Mouse (Mus musculus) right cerebral cortex, adult 18-20 months (tissue): ENCODE data around the gene Crot.
"Not testable (repeated sequence)": the region's sequence is repeated elsewhere in the genome, so short reads cannot be mapped to it uniquely, and the experiment has no call there.

Experiments
- DNase-seq: peaks from one replicate; pipeline ENCODE4 v3.0.0; 2022; ENCODE audit warnings: mixed read lengths

The Crot gene

DNA sequence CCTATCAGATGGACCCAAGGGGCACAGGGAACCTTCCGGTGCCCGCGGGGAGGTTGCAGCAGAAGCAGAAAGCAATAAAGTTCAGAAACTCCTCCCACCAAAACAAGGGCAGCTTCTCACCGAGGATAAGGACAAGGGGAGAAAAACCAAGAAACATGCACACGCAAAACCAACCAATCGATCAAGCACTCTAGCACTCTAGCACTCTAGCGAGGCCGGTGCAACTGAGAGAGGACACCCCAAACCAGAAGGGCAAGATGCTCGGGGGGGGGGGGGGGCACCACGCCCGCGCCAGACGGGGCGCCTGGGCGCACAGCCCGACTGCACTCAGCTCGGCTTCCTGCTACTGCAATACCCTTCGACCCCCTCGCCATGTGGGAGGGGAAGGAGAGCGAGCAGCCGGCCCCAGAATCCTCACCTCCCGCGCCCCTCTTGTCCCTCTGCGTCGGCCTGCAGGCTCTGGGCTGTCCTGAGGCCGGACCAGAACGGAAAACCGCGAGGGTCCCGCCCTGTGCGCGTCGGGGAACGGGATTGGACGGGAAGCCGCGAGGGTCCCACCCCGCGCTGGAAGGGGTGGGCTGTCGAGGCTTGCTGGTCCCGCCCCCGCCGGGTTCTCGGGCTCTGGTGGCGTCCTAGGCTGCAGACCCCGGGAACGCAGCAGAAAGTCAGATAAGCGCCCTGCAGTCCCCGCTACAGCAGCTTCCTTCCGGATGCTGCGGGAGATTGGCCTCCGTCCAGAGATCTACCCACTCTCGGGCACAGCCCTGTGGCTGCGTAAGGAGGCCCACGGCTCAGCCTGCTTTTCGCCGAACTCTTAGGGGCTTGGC, at the start of gene Crot:
Gene Crot, minus strand, starts transcription at position 639 of the 827 bp plus-strand sequence.
- peak; percentile 94 for DNase-seq

GRCm38 (mm10) chr5:9045904-9046303, 48.8 kb upstream of the Crot start:
- DNase-seq = no peak

- DNase-seq = no peak
Observed at GRCm38 (mm10) chr5:9044821-9045220, 47.7 kb upstream of the Crot start.

- no peak for DNase-seq
Observed at GRCm38 (mm10) chr5:9043582-9044267, 46.6 kb upstream of the Crot start.

DNA sequence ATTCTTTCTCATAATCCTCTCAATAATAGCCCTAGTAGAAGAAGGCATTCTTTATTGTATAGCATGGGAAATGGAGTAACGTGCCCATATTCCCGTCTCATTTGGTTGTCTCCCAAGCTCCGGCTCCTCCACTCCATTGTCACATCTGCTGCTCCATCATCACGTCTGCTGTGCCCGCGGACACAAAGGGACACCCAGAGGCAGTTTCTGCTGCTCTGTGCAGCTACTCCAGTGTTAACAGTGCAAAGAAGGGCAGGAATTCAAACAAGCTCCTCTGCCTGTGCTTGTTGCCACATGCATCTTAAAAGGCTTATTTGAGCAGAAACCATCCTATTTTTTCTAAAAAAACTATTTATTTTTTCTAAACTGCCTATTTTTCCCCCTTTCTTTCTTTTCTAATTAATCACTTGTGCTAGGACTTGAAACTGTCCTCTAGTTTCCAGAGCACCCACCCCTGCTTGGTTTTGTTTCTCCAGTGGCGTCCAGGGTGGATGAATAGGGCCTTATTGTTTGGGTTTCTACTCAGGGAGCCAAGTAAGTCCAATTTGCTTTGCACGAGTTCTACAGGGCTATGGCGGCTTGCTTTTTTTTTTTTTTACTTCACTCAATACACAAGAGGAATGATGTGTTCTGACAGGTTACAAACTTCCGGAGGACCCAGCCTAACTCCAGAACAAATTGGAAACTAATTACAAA, 45.7 kb upstream of the Crot start:
- no peak for DNase-seq

DNA sequence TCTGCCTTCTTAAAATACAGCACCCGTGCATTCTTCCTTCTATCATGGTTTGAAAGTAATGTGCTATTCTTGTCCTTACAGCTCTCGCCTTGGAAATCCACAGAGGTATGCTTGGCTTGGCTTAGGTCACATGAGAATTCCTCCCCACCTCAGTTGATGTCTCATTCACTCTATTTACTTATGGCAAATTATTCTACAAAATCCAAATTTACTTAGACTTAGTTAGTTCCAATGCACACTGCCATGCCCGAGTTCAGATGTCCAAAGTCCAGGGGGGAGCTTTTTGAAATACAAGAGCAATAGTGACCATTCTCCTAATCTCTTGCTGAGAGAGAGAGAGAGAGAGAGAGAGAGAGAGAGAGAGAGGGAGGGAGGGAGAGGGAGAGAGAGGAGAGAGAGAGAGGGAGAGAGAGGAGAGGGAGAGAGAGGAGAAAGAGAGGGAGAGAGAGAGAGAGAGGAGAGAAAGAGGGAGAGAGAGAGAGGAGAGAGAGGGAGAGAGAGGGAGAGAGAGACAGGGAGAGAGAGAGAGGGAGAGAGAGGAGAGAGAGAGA, 43.6 kb upstream of the Crot start:
- no peak for DNase-seq

- DNase-seq = no peak
Observed at GRCm38 (mm10) chr5:9039978-9040377, 42.9 kb upstream of the Crot start.

- no peak for DNase-seq
Observed at GRCm38 (mm10) chr5:9037292-9037691, 40.2 kb upstream of the Crot start.

DNA sequence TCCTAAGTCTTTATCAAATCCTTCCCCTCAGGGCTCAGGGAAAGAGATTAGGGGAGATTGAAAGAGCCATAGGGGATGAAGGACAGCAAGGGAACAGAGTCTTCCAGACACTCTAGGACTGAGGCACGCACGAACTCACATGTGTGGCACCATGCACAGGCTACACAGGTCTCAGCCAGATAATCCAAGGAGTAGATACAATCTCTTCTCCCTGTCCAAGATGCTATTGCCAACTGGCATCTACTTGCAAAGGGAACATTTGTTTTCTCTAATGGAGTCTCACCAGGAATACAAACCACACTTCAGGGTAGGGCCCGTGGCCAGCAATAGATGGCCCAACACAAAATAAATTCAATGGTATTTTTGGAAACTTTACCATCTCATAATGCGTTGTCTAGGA, 38.3 kb upstream of the Crot start:
- no peak for DNase-seq

DNA sequence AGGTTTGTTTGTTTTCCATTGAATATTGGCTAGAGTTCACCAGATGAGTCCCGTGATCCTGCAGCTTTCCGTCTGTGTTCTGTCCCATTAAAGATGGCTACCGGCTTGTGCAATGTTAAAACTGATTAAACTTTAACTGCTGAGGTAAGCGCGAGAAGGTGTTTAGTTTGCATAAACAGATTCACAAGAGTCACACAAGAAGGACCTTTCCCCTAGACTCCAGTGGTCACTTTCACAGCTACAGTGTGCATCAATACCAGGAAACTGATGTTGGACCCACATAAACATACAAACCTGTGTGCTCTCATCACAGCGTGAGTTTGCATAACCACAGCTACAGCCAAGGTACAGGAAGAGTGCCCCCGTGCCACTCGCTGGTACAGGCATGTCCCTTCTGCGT, 37.4 kb upstream of the Crot start:
- DNase-seq = no peak

GRCm38 (mm10) chr5:9033843-9034242, 36.7 kb upstream of the Crot start:
- no peak for DNase-seq

GRCm38 (mm10) chr5:9032641-9033040, 35.5 kb upstream of the Crot start:
- DNase-seq = no peak

GRCm38 (mm10) chr5:9032101-9032590, 35.0 kb upstream of the Crot start:
- no peak for DNase-seq

GRCm38 (mm10) chr5:9028266-9028841, 31.2 kb upstream of the Crot start:
- no peak for DNase-seq

DNA sequence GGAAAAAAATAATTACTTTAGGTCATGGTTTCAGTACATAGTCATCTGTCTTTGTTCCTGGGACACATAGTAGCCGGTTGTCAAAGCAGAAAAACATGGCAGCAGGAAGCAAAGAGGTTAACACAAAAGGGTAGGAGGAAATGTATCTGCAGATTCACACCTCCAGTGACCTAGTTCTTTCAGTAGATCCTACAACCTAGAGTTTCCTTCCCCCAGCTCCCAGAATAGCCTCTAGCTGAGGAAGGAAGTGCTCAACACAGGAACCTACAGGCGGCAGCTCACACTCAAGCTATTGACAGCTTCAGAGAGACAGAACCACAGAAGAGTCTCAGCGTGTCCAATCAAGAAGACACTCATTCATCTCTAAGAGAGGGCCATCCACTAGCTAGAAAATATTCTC, 18.2 kb upstream of the Crot start:
- DNase-seq = peak; percentile 46

DNA sequence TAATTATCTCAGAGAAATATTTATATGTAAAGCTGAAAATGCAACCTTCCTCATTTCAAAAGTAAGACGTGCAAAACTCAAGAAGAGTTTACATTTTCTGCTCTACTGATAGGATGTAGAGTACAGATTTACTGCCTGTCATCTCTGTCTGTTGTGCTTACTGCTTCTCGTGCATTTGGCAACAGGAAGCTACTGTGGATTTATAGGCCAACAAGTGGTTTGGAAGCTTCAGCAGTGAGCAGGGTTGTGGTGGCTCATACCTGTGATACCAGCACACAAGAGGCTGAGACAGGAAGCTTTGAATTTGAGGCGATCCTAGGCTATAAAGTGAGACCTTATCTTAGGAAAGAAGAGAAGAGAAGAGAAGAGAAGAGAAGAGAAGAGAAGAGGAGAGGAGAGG, 17.6 kb upstream of the Crot start:
- DNase-seq = no peak

DNA sequence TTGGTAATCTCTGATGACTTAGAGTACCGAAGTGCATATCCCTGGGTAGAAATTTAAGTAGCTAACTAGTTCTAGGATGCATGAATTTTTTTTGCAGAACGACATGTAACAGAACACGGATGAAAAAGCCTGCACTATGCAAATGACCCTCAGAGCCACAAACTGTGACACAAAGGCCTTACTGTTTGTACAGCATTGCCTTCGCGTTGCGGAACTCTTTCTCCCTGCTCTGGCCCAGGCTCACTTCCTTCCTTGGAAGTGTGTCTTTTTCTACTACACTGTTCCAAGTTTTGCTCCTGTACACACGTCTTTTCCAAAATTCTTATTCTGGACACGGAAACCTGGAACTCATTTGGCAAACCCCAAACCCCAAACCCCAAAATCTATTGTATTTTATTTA, 14.2 kb upstream of the Crot start:
- no peak for DNase-seq

- DNase-seq = no peak
Observed at GRCm38 (mm10) chr5:9010166-9010565, 13.0 kb upstream of the Crot start.

DNA sequence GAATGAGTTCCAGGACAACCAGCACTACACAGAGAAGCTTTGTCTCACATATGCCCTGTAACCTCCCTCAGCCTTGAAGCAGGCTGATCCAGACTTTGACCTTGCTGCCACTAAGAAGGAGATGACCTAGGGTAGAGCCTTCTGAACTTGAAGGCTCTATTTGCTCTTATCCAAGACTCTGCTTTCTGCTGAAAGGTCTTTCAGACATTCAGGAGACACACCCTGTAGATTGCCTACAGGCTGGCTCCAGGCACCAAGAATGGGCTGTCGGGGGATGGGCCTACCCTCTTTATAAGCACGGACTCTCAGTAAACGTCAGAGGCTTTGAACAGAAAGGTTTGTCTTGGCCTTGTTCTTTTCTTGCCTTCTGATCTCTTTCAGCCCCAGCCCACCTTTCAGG, 9.5 kb upstream of the Crot start:
- DNase-seq = not testable (repeated sequence)

DNA sequence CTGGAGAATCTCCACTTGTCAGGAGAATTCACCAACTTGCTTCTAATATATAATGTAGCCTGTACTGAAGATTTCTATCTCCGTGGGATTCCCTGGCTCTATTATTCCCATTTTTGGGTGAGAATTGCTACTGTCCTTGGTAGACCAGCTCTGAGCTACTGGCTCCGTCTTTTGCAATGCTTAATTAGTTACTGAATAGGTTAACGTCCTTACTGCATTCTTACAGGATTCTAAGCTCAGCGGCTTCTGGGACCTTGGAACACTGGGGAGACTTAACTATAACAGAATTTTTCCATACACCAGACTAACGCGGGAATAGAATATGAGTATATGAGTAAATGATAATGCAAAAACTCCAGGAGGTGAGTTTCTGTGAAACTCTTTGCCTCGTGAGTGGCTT, 2.9 kb upstream of the Crot start:
- DNase-seq = not testable (repeated sequence)

DNA sequence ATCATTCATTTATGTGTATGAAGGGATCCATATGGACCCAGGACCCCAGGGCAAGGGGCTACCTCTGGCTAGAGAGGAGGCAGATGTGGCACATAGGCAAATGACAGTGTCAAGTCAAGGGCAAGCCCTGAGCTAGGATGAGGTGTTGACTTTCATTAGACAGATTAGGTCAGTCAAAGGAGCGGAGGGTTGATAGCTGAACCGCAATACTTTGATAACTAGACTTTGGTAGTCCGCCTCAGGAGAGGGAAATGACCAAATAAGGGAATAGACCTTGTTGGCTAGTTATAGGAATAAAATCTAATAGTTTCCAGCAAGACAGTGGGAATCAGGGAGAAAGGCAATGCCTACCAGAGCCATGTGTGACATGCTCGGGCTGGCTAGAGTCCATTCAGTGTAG, 2.0 kb upstream of the Crot start:
- DNase-seq = no peak

DNA sequence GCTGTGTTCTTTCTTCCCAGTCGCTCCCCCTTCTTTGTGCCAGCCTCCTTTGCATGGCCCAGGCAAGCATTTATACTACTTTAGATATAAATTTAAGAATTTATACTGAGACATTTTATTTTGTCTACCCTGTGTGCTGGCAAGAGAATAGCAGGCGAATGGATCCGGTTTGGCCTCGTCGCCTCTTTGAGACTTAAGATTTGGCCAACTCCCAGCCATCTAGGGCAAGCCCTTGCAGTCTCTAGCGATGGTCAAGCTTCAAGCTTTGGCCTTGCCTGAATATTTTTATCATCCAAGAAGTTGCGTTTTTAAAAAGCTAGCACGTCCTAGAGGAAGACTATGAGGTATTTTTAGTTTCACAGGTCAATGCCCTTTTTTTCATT, 380 bp upstream of the Crot start:
- no peak for DNase-seq
